Mouse (Mus musculus): Measurements from ENCODE around the gene Frmpd4. TPM values are rescaled to one million over a fixed set of nuclear protein-coding genes. Genes with fewer than 3 reads are reported as not detected.

The Frmpd4 gene
- polyA plus RNA-seq, 1 experiment from 2014 or later = 0.47 TPM

DNA sequence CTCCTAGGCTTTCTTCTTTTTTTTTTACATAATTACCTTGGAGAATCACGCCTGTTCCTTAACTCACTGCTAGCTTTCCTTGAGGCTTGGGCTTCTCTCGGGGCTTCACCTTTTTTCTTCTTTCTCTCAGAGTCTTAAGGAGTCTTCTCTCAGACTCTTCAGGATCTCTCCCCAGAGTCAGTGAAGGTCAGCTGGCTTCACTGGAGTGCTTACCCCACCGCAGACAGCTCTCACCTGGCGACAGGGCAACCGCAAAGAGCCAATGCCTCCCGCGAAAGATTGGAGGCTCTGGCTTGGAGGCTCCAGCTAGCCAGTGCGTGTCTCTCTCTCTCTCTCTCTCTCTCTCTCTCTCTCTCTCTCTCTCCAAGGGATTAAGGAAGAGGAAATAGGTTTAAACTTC, 453.0 kb downstream of the Frmpd4 start:
- no peak for ATAC-seq
- 9% methylated on average over 8 of the region's 8 CpGs for WGBS
- Histone ChIP-seq H3K4me3 (replicated peaks) (peak overlapping the region; percentile 50), H3K27ac (no peak overlapping the region), H3K36me3 (no peaks in the 10 kb centered on the region), H3K9ac (replicated peaks) (no peak overlapping the region), H3K4me2 (replicated peaks) (peak overlapping the region; percentile 73), H3K9me3 (no peaks in the 10 kb centered on the region), H3K27me3 (peaks cover 57% of the 10 kb centered on the region), H3K4me1 (replicated peaks) (no peaks in the 10 kb centered on the region)

DNA sequence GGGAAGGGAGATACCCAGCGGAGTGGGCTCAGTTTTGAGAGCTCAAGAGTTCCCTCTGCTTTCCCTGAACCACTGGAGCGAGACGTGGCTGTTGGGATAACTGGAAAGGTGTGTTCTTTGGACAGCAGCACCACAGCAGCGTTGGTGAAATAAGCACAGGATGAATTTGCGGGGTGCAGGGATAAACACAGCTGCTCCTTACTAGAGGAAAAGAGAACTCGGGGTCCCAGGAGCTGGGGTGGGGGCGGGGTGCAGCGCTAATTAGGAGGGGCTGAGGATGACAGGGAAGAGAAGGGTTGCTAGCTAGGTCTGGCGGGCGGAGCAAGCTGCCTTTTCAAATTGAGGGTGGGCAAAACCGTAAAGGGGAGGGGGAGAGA, 453.5 kb downstream of the Frmpd4 start:
- H3K27ac ChIP-seq = no peak overlapping the region
- H3K9me3 ChIP-seq = no peaks in the 10 kb centered on the region
- no peaks in the 10 kb centered on the region for H3K4me1 ChIP-seq (replicated peaks)
- peak overlapping the region; percentile 73 for H3K4me2 ChIP-seq (replicated peaks)
- H3K4me3 ChIP-seq (replicated peaks) = peak overlapping the region; percentile 50
- ATAC-seq = no peak; the same call in 1 of the 2 replicates
- H3K36me3 ChIP-seq = no peaks in the 10 kb centered on the region
- WGBS = 9% methylated on average over 11 of the region's 11 CpGs
- peak overlapping the region; percentile 63 for H3K9ac ChIP-seq (replicated peaks)
- H3K27me3 ChIP-seq = peaks cover 57% of the 10 kb centered on the region

DNA sequence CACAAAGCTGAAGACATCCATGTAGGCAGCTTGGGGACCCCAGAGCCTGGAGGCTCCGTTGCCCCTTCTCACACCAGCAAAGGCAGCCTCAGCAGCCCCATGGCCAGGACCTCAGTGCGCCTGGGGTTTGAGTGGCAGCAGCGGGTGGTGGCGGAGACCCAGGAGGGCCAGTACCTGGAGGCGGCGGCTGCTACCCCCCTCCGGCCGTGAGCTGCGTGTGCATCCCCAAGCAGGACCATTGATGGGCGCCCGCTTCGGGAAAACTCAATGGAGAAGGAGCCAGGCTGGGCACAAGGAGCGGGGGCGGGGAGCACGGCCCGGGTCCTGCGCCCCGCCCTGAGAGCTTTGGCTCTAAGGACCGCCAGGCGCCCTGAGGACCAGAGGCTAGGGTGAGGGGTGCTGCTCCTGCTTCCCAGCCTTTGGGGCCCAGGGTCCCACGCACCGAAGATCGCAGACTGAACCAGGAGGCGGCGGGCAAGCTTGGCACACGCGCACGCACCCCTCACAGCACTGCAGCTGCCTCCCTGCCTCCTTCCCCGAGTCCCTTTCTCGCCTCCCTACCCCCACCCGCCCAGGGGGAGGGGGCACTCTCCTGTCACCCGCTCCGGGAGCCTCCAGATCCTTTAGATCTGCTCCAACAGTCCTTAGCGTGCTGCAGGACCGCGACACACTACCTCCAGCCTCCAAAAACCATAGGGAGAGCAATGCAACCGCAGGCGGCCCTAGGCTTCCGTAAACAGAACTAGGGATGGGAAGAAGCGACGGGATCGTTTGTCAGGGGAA, 454.0 kb downstream of the Frmpd4 start:
- H3K27ac ChIP-seq = no peak overlapping the region

GRCm38 (mm10) chrX:168041589-168041988, 535.4 kb downstream of the Frmpd4 start:
- Histone ChIP-seq H3K27ac (no peak overlapping the region), H3K4me2 (replicated peaks) (no peak overlapping the region), H3K36me3 (no peaks in the 10 kb centered on the region), H3K9ac (replicated peaks) (no peak overlapping the region), H3K4me3 (replicated peaks) (no peak overlapping the region), H3K4me1 (replicated peaks) (no peaks in the 10 kb centered on the region), H3K9me3 (no peaks in the 10 kb centered on the region), H3K27me3 (peaks cover 13% of the 10 kb centered on the region; the same call in 1 of the 2 replicates)
- no peak for ATAC-seq

More for the DNA sequence above, 454.0 kb downstream of the Frmpd4 start:
- peak overlapping the region; percentile 73 for H3K4me2 ChIP-seq (replicated peaks)
- no peaks in the 10 kb centered on the region for H3K9me3 ChIP-seq
- H3K9ac ChIP-seq (replicated peaks) = peak overlapping the region; percentile 63
- no peaks in the 10 kb centered on the region for H3K36me3 ChIP-seq
- ATAC-seq = peak; percentile 95
- H3K4me1 ChIP-seq (replicated peaks) = no peaks in the 10 kb centered on the region
- WGBS = 17% methylated on average over 42 of the region's 42 CpGs
- peak overlapping the region; percentile 50 for H3K4me3 ChIP-seq (replicated peaks)
- H3K27me3 ChIP-seq = peaks cover 57% of the 10 kb centered on the region

GRCm38 (mm10) chrX:168020574-168021145, 556.4 kb downstream of the Frmpd4 start:
- no peaks in the 10 kb centered on the region for H3K36me3 ChIP-seq
- no peak overlapping the region for H3K27ac ChIP-seq
- peaks cover 41% of the 10 kb centered on the region for H3K27me3 ChIP-seq
- no peak overlapping the region for H3K4me2 ChIP-seq (replicated peaks)
- no peaks in the 10 kb centered on the region for H3K9me3 ChIP-seq
- no peaks in the 10 kb centered on the region for H3K4me1 ChIP-seq (replicated peaks)
- no peak overlapping the region for H3K9ac ChIP-seq (replicated peaks)
- H3K4me3 ChIP-seq (replicated peaks) = no peak overlapping the region
- WGBS = 82% methylated on average over 4 of the region's 4 CpGs
- ATAC-seq = no peak

GRCm38 (mm10) chrX:168017792-168018191, 559.2 kb downstream of the Frmpd4 start:
- WGBS = 74% methylated on average over 3 of the region's 3 CpGs
- H3K27ac ChIP-seq = no peak overlapping the region

DNA sequence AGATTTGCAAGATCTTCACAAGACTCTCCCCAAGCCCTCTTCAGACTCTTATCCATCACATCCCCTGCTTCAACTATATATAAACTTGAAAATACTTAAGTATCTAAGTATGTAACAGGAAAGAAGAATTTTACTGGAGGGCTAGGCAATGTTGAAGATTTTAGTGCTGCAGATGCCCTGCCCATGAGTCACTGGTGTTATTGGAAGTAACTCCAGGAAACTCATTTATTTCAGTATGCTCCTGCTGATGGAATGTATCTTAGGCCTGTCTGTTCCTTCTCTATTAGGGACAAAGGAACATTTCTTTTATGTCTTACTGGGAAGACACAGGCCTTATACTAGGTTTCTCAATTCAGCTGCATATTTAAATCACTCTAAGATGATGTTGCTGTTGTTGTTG, 592.2 kb downstream of the Frmpd4 start:
- Histone ChIP-seq H3K36me3 (no peaks in the 10 kb centered on the region), H3K4me3 (replicated peaks) (no peak overlapping the region), H3K4me1 (replicated peaks) (no peaks in the 10 kb centered on the region), H3K9me3 (no peaks in the 10 kb centered on the region), H3K9ac (replicated peaks) (no peak overlapping the region), H3K27ac (no peak overlapping the region), H3K4me2 (replicated peaks) (no peak overlapping the region), H3K27me3 (peaks cover 28% of the 10 kb centered on the region; the same call in 1 of the 2 replicates)
- no peak for ATAC-seq

More at GRCm38 (mm10) chrX:168017792-168018191, 559.2 kb downstream of the Frmpd4 start:
- H3K4me3 ChIP-seq (replicated peaks) = no peak overlapping the region
- no peak overlapping the region for H3K4me2 ChIP-seq (replicated peaks)
- ATAC-seq = no peak
- no peaks in the 10 kb centered on the region for H3K9me3 ChIP-seq
- peaks cover 46% of the 10 kb centered on the region for H3K27me3 ChIP-seq
- H3K4me1 ChIP-seq (replicated peaks) = no peaks in the 10 kb centered on the region
- no peak overlapping the region for H3K9ac ChIP-seq (replicated peaks)
- no peaks in the 10 kb centered on the region for H3K36me3 ChIP-seq

DNA sequence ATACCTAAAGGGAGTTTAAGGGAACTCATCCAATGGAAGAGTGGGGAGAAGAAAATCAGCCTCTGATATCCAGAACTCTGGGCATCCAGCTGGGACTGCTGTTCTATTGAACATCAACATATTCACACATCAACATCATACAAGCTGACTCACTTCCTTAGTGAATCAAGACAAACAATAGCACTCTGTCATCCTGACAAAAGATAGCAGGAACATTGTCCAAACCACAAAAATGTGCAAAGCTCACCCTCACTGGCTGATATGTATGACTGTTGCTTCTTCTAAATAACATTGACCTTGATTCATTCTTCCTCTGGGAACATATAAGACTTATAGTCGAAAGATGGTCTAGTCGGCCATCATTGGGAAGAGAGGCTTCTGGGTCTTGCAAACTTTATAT, 625.8 kb downstream of the Frmpd4 start:
- H3K4me3 ChIP-seq (replicated peaks) = no peak overlapping the region
- peaks cover 18% of the 10 kb centered on the region; the same call in 1 of the 2 replicates for H3K27me3 ChIP-seq
- no peak overlapping the region for H3K9ac ChIP-seq (replicated peaks)
- 91% methylated on average over 2 of the region's 2 CpGs for WGBS
- no peaks in the 10 kb centered on the region for H3K36me3 ChIP-seq
- H3K9me3 ChIP-seq = no peaks in the 10 kb centered on the region
- H3K4me1 ChIP-seq (replicated peaks) = no peaks in the 10 kb centered on the region
- no peak overlapping the region for H3K4me2 ChIP-seq (replicated peaks)
- no peak for ATAC-seq
- H3K27ac ChIP-seq = no peak overlapping the region

GRCm38 (mm10) chrX:167909483-167909882, 667.5 kb downstream of the Frmpd4 start:
- H3K4me2 ChIP-seq (replicated peaks) = no peak overlapping the region
- H3K27me3 ChIP-seq = peaks cover 11% of the 10 kb centered on the region; the same call in 1 of the 2 replicates
- H3K27ac ChIP-seq = no peak overlapping the region
- no peaks in the 10 kb centered on the region for H3K4me1 ChIP-seq (replicated peaks)
- ATAC-seq = no peak
- no peak overlapping the region for H3K9ac ChIP-seq (replicated peaks)
- no peaks in the 10 kb centered on the region for H3K9me3 ChIP-seq
- no peak overlapping the region for H3K4me3 ChIP-seq (replicated peaks)
- no peaks in the 10 kb centered on the region for H3K36me3 ChIP-seq

DNA sequence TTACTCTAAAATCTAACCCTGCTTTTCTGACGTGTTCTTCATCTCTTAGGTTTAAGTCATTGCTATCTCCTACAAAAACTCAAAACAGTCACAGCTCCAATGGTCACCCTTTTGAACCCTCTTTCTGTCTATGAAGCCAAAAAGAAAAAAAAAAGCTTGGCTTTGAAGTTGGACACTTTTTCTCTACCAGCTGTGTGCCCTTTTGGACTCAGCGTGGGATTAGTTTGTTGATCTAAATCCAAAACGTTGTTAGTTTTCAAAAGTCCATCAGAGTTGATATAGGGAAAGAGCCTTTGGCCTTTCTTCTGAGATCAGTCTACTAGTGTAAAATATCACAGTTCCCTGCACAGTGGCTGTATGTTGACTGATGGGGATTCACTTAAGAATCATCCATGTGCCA, 676.0 kb downstream of the Frmpd4 start:
- Histone ChIP-seq H3K27me3 (peaks cover 21% of the 10 kb centered on the region; the same call in 1 of the 2 replicates), H3K36me3 (no peaks in the 10 kb centered on the region), H3K9ac (replicated peaks) (no peak overlapping the region), H3K4me1 (replicated peaks) (no peaks in the 10 kb centered on the region), H3K9me3 (no peaks in the 10 kb centered on the region), H3K4me2 (replicated peaks) (no peak overlapping the region), H3K27ac (no peak overlapping the region), H3K4me3 (replicated peaks) (no peak overlapping the region)
- WGBS = 69% methylated on average over 3 of the region's 3 CpGs
- no peak for ATAC-seq

DNA sequence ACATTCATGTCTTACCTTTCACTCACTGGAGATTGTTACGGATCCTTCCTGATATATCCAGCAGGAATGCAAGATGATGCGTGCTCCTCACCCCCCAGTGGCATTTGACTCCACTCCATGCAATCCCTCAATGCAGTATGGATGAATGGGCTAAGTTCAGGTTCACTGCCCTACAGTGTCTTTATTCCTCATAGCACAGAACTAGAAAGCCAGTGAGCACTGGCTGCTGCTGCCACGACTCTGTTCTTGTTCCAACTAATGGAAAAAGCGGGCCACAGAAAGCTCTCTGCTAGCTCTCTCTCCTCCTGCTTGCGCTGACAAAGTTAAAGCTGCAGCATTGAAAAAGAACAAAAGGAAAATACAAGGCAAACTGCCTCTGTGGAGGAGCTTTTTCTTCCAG, 722.2 kb downstream of the Frmpd4 start:
- Histone ChIP-seq H3K9me3 (no peaks in the 10 kb centered on the region), H3K4me2 (replicated peaks) (no peak overlapping the region), H3K27me3 (peaks cover 41% of the 10 kb centered on the region), H3K36me3 (no peaks in the 10 kb centered on the region), H3K4me1 (replicated peaks) (no peaks in the 10 kb centered on the region), H3K4me3 (replicated peaks) (no peak overlapping the region), H3K27ac (no peak overlapping the region), H3K9ac (replicated peaks) (no peak overlapping the region)
- 35% methylated on average over 5 of the region's 5 CpGs for WGBS
- no peak for ATAC-seq

DNA sequence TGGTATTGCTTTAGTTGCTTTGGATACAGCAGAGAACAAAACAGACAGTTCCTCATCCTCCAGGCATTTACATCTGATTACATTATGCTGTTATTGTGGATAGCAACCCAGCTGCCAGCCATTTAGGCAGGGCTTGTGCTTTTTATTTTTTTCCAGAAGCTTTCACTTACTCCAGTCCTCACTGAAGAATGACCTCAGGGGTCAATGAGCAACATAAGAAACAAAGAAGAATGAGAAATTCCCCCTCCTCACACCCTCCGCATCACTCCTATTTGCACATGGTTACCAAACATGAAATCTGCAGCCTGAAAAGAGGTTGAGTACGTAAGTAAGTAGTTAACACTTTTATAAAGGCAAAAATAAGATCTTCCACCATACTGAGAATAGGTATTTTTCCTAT, 744.5 kb downstream of the Frmpd4 start:
- 33% methylated on average over 2 of the region's 2 CpGs for WGBS
- H3K36me3 ChIP-seq = no peaks in the 10 kb centered on the region
- no peak for ATAC-seq
- H3K4me1 ChIP-seq (replicated peaks) = no peaks in the 10 kb centered on the region
- no peak overlapping the region for H3K4me3 ChIP-seq (replicated peaks)
- H3K4me2 ChIP-seq (replicated peaks) = no peak overlapping the region
- H3K9me3 ChIP-seq = no peaks in the 10 kb centered on the region
- no peak overlapping the region for H3K9ac ChIP-seq (replicated peaks)
- H3K27ac ChIP-seq = no peak overlapping the region
- H3K27me3 ChIP-seq = peaks cover 21% of the 10 kb centered on the region; the same call in 1 of the 2 replicates
